Mouse (Mus musculus) spleen, adult 18-20 months (tissue): ENCODE results near the gene Elfn2.

ENCODE experiments used
- DNase-seq, 2 experiments: peaks; one replicate each; pipeline ENCODE4 v3.0.0; 2022; ENCODE audit warnings: mixed read lengths in 2 of 2

The Elfn2 gene

DNA sequence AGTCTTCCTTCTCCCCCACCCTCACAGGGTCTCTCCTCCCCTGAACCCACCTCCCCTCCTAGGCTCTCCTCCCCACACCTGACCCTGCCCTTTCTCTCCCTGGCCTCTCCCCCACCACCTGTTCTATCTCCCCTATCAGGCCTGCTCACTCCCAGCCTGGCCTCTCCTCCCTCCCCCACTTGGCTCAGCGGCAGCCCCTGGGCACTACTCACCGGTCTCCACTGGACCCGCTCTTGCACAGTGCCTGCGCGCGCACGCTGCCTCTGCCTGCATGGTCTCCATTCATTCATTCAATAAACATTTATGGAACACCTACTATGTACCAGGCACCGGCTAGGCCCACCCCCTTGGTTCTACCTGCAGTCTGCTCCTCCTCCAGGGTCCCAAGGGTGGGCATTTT, 37.3 kb downstream of the Elfn2 start:
- no peak for DNase-seq

GRCm38 (mm10) chr15:78680291-78680690, 38.3 kb downstream of the Elfn2 start:
- no peak for DNase-seq

GRCm38 (mm10) chr15:78677708-78678107, 40.9 kb downstream of the Elfn2 start:
- no peak for DNase-seq

GRCm38 (mm10) chr15:78677015-78677414, 41.6 kb downstream of the Elfn2 start:
- no peak for DNase-seq

DNA sequence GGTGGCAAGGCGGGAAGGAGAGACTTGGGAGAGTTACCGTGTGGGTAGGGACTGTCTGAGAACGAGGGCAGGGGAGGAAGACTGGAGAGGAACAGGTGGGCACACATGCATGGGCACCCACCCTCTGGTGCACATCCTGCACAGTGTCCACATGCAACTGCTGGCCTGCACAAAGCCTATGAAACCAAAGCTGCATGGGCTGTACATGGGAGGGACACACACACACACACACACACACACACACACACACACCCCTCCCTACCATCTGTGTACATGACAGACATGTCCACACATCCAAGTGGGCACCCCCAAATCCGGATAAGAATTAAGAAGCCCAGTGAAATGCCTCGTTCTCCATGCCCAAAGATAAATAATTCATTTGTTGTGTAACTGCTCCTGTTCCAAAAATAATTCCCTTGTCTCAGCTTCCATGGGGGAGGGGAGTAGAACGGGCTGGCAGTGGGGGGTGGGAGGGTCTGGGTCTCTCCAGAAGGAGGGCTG, 43.6 kb downstream of the Elfn2 start:
- no peak for DNase-seq

DNA sequence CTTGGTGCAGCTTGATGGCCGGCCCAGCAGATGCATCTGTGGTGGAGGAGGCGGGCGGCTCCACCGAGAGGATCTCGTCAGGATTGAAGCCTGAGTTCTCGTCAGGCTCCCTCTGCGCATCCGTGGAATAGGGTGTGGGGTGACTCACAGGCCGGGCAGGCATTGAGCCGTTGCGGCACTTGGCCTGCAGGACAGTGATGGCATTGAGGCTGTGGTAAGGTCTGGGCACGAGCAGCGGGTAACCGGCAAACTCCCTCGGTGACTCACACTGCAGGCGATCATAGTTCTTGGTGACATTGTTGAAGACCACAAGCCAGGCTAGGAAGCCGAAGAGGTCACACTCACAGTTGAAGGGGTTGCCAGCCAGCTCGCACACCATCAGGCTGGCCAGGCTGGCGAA, 45.1 kb downstream of the Elfn2 start:
- no peak for DNase-seq

GRCm38 (mm10) chr15:78670341-78670740, 48.2 kb downstream of the Elfn2 start:
- DNase-seq, result no peak

DNA sequence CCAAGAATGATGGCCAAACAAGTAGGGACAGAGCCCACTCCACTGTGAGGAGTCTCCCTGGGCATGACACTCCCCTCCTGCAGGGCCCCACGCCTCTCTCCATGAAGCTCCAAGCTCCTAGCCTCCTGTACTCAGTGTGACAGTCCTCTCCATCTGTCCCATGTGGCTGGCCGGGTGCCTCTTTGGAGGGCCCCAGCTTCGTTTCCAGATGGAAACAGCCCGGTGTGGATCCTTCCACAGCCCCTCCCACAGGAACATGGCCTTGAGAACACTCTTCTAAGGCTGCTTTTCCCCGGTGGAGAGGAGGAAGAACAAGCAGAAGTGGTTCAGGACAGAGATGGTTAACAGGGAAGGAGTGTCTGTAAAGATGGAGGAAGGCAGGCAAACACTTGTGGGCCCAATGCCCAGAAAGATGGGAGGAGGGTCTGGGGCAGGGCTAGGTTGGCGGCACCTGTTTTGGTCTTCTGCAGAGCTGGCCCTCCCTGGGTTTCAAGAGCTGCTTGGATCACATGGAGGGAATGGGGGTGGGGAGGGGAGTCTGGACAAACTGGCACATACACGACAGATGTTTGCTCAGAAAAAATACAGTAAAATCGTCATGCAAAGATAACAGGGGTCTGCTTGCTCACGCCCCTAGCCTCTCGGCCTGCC, 49.2 kb downstream of the Elfn2 start:
- DNase-seq, result no peak

- no peak for DNase-seq
Measured at GRCm38 (mm10) chr15:78664268-78664667, 54.3 kb downstream of the Elfn2 start.

DNA sequence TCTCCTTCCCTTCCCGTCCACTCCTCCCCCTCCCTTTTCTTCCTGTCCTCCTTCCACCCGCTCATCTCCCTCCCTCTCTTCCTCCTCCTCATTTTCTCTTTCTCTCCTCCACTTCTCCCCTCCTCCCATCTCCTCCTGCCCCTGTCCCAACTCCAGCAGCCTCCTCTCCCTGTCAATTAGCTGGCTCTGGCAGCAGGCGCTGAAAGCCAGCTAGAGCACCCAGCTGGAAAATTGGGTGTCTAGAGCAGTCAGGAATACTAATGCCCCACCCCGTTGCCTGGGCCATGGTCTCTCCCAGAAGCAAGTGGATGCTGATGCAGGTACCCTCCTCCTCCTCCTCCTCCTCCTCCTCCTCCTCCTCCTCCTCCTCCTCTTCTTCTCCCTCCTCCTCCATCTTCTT, 67.4 kb downstream of the Elfn2 start:
- no peak for DNase-seq

DNA sequence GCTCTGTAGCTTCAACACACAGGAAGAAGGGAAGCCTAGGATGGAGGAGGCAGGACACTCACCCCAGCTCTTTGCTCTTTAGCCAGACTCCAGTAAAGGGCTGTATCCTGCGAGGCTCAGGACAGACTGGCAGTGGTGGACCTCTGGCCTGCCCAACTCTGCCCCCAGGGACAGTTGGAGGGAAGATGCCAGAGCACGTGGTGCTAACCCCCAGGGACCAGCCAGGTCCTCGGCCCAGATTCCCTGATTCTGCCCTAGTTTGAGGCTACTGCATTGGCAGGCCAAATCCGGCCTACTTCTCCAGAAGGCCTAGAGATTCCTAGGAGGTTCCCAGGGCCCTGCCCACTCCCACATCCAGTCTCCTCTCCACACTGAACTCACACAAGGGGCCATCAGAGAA, 70.8 kb downstream of the Elfn2 start:
- DNase-seq, result no peak

DNA sequence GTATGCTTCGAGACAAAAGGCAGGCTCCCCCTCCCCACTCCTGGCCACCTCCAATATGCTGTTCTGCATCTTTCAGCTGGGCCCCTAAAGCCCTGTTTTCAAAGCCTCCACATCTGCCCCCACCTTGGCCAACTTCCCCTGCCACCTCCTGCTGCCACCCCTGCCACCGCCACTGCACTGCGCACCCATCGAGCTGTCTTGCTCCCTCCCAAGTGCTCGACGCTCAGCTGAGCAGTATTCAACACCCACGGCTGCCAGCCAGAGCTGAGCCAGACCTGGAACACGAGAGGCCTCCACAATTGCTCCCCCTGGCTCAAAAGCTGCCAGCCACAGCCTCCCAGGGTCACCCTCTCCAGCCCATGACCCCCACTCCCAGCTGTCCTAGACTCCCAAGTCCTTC, 74.0 kb downstream of the Elfn2 start:
- no peak for DNase-seq

GRCm38 (mm10) chr15:78643633-78644032, 74.9 kb downstream of the Elfn2 start:
- no peak for DNase-seq

- DNase-seq, result no peak
Measured at GRCm38 (mm10) chr15:78635231-78635630, 83.3 kb downstream of the Elfn2 start.

DNA sequence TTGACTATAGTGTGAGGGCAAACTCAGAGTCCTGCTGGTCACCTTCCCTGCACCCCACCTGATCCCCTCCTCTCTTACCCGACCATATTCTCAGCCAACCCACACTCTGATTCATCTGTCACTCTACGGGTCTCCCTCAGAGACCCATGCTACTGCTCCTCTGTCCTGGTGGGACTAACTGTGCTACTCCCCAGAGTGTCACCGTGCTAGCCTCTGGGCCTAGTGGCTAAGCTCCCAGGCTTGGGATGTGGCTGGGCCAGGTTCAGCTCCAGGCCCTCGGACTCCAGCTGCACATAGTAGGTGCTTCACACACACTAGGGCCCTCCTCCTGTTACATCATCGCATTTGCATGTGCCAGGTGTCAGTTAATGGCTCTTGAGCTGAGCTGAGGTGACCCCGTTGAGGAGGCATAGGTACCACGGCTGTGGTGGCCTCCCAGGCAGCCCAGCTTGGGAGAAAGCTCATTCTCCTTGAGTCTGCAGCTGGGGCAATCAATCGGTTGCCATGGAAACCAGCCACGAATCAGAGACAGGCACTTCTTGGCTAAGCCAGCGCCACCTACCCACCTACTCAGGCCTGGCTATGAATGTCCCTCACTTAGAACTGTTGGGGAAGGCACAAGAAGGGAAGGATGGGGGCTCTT, 84.4 kb downstream of the Elfn2 start:
- DNase-seq, result no peak

- DNase-seq, result no peak
Measured at GRCm38 (mm10) chr15:78633413-78633812, 85.2 kb downstream of the Elfn2 start.

DNA sequence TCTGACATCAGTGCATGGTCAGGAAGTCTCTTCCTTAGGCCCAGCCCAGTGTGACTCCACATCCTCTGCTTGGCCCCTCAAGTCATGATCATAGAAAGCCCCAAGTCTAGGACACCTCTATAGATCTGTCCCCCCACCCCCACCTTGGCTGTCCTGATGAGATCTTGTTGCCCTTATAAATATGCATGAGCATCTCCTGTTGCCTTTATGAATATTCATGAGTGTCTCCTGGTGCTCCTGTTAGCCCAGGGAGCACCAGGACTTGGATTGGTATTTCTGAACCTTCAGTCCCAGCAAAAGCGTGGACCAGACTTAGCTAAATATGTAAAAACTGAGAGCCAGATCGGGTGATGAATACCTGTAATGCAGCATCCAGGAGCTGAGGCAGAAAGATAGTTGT, 86.2 kb downstream of the Elfn2 start:
- no peak for DNase-seq

DNA sequence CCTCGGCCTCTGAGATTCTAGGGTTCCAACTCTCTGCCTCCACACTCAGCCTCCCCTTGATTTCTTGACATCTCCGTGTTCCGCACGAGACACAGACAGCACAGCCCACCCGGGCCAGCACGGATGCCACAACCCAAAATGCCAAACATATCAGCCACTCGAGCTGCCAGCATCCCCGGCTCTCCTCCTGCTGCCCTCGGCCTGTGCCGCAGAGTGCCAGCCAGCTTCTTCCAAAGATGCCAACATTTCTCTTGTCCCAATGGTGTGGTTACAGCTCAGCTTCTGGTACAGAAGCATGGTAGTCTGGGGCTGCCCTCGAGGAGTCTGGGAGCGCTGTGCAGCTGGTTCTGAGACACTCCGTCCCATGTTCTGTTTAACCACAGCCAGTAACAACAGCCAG, 92.3 kb downstream of the Elfn2 start:
- DNase-seq, result no peak

DNA sequence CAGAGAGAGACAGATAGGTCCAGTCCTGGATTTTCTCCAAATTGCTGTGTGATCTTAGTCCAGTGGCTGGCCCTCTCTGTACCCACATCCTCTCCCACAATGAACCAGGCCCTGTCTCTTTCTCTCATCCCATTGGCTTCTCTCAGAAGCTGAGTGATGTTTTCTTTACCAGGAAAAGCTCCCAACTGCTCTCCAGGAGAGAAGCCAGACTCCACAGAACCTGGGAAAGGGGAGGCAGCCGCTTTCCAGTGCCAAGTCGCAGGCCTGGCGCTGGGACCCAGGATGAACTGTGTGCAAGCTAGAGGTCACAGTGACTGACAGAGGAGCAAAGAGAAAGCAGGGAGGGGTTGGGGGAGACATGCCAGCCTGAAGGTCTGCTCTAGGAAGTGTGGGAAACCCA, 93.6 kb downstream of the Elfn2 start:
- DNase-seq, result no peak

GRCm38 (mm10) chr15:78624431-78624950, 94.1 kb downstream of the Elfn2 start:
- DNase-seq, result peak in 1 of 2 experiments; percentile 29

DNA sequence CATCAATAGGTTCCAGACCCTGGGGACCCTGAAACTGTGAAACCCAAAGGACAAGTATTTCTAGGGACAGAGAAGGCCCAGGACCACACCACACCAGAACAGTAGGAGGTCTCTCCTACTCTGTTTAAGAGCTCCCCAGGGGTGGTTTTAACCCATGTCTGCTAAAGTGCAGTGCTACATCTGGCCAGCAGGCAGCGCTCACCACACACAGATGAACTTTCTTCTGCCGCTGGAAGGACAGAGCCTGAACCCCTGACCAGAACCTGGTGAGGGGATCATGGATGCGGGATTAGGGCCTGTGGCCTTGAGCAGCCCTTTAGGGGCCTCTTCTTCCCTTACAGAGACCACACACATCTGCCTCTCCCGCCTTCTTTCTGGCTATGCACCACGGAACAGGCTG, 95.1 kb downstream of the Elfn2 start:
- DNase-seq, result peak; percentile 53 to 78
